Mouse (Mus musculus) spleen, postnatal 36 days (tissue): ENCODE measurements around the gene Slain2.

Experiments
- DNase-seq, 2 experiments: peaks; one replicate each; pipeline ENCODE4 v3.0.0; 2022; ENCODE audit warnings: low spot score in 2 of 2, mixed read lengths in 1 of 2

Slain2 gene

DNA sequence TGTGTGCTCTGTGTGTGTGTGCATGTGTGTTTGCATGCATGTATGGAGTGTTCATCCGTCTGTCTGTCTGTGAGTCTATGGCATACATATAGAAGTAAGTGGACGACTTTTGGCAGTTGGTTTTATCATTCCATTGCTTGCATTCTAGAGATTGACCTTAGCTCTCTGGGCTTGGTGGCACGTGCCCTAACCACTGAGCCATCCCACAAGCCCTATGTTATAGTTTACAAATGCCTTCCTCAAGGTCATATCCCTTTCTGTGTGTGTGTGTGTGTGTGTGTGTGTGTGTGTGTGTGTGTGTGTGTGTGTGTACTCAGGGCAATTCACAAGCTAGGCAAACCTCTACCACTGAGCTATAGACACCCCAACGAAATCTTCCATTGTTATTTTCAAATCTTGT lies 12.2 kb upstream of the Slain2 start:
- no peak for DNase-seq

DNA sequence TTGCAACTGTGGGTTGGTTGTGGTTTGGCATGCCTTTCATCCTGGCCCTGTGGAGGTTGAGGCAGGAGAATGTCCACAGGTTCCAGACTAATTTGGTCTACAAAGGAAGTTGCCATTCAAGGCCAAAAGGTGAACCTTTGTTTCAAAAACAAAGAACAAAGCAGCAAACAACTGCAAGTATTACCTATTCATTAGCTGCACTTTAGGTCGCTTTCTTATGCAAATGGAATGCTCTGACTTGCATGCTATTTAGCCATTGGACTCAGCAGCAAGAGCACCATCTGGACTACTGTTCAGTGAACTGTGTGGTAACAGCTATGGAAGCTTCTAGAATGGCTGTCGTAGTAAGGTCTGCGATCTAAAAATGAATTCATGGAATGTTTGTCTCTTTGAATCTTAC lies 11.8 kb upstream of the Slain2 start:
- DNase-seq = no peak

DNA sequence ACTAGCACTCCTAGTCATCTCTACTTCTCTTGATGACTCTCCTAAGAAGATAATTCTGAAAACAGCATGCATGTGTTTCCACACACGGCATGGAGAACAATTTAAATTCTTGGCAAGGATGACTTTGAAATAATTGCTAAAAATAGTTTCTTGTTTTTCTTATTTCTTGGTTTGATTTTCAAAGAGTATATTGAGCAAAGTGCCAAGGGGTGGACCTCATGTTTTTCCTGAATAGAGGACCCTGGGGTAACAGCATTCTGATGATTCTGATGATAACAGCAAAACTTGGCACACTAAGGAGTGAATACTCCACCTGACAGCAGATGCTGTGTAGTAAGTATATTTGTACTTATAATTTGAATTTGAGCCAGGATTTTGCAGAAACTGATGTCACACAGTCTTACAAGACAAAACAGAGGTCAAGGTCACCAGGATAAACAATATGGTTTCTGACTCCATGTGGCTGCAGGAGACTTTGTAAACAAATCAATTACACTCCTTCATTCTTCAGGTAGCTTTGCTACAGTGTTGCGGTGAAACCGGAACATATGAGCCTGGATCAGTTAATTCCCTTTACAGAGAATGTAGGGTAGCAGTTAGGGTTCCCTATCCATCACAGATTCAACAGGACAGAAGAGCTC lies 11.1 kb upstream of the Slain2 start:
- DNase-seq = no peak

DNA sequence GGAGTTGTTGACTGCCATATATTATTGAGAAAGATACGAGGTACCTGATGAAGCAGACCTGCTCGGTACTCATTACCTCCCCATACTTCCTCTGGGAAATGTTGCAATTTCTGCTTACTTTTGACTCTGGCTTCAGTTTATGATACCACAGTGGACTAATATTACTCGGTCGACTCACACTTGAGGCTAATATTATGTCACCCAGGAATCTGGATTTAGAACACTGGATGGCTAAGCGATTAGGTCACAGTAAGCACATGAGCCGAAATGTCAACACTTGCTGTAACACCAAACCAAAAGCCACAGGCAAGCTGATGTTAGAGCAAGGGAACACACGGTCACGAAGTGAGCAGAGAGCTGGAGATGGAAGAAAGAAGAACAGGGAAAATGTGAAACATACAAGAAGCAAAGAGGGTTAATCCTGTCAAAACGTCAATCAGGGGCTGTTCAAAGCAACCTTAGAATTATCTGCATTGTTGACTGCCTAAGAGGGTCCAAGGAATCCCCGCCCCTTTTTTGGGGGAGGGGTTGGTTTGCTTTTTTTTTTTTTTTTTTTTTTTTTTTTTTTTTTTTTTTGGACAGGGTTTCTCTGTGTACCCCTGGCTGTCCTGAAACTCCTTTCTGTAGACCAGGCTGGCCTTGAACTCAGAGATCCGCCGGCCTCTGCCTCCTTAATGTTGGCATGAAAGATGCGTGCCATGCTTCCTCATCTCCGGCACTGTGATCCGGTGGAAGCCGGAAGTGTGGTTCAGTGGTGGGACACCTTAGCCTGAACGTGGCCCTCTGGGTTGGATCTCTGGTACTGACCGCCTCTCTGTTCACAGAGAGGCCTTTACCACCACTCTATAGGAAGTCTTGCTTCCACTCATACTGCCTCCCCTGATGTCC lies 9.0 kb upstream of the Slain2 start:
- DNase-seq = no peak

DNA sequence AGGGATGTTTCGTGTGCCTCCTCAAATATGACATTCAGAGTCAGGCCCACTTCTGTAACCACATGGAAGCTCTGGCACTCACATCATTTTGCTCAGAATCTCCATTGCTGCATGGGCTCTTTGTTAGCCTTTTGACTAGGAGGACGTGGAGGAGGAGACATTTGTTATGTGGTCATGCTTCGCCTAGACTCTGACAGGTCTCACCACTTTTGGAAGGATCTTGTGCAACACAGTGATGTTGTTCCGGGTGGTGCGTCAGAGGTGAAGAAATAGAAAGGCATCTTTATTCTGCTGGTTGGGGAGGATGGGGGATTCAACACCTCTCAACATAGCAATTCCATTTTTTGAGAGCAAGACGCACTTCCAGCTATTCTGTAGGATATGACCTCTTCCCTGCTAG lies 6.7 kb upstream of the Slain2 start:
- DNase-seq = no peak

DNA sequence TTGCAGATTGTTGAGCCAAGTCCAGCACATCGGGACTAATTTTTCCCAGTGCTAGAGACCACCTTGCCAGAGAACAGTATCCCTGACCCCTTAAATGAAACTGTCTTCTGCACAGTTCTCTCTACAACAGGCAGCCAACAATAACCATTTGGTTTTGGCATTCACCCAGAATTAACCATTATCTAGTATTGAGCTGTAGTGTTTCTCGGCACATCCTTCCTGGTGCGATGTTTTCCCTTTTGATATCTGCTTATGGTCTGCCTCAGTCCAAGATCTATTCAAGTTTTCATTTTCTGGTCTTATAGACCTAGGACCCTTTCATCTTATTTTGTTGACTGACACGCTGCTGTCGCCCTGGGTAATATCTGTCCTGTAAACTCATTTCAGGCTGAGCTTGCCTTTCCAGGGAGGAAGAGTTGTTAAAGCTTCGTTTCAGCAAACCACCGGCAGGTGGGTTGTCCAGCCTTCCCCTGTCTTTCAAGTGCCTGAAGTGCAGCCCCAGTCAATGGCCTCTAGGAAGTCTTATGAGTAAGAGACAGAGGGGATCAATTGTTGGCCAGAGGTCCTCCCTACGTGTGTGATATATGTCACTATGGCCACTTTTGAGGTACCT lies 5.7 kb upstream of the Slain2 start:
- no peak for DNase-seq

DNA sequence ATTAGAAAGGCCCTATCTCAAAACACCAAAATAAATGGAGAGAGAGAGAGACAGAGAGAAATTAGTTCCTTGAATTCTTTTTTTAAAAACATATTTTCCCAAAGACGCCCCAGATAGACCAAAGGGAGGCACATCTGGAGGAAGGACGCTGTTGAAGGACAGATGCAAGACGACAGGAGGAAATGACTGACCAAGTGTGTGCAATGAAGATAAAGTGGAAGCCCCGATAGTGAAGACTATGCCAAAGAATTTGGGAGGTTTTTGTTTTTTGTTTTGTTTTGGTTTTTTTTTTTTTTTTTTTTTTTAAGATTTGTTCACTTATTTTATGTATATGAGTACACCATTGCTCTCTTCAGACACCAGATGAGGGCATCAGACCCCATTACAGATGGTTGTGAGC lies 4.7 kb upstream of the Slain2 start:
- DNase-seq = no peak

DNA sequence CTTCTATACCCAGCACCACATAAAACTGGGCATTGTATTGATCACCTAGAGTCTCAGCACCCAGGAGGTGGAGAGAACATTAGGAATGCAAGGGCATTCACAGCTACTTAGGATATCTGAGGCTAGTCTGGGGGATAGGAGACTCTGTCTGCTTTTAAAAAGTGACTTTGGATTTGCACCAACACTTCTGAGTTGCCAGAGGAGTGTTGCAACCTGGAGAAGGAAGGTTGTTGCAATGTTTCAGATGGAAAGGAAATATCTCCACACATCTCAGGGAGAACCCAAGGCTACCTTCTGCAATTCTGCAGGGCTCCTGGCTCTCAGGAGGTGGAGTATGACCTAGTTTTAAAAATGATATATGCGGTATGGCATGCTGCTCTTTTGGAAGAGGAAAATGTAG lies 3.7 kb upstream of the Slain2 start:
- DNase-seq = no peak

DNA sequence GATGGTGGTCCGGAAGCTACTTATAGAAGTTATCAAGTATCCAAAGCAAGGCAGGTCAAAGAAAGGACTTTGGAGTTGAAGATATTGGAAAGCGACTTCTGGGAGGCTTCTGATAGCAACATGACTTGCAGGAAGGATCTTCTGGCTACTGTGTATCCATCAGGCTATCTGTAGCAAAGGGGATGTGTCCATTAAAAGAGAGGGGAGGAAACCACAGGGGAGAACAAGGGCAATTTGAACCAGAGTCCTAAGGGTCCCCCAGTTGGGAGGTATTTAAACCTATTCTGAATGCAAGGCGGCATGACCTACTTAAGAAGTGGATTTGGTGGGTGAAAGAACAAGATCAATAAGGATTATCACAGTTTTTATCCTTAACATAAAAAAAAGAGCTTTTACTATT lies 2.8 kb upstream of the Slain2 start:
- DNase-seq = no peak

DNA sequence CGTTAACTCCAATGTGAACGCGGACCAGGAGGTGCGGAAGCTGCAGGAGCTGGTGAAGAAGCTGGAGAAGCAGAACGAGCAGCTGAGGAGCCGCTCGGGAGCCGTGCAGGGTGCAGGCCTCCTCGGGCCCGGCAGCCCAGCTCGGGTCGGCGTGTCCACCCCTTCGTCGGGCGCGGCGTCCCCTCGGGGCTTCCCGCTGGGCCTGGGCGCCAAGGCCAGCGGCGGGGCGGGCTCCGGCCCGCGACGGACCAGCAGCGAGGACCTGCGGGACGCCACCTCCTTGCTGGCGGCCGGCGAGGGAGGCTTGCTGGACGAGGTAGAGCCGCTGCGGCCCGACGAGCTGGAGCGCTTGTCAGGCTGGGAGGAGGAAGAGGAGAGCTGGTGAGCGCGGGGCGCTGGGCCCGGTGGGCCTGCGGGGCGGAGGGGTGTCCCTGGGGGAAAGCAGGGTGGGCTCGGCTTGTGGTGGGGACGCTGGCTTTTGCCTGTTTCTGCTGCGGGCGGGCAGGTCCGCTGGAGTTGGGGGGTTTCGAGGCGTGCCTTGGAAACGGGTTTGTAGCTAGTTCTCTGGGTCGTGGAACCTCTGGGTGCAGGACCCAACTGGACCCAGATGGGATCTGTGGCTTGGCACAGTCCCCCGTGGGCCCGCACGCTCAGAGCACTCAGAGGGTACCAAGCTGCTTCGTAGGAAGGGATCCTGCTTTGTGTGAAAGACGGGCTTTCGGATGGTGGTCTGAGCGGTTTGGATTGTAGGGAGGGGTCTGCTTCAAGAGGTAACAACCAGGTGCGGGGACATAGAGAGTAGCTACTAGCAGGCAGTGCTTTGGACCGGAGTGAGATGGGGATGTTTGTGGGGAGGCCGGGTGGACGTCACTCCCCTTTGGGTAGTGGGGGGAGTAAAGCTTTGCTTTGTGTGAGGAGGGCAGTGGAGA lies 793 bp downstream of the Slain2 start:
- DNase-seq = peak; percentile 22 to 32

DNA sequence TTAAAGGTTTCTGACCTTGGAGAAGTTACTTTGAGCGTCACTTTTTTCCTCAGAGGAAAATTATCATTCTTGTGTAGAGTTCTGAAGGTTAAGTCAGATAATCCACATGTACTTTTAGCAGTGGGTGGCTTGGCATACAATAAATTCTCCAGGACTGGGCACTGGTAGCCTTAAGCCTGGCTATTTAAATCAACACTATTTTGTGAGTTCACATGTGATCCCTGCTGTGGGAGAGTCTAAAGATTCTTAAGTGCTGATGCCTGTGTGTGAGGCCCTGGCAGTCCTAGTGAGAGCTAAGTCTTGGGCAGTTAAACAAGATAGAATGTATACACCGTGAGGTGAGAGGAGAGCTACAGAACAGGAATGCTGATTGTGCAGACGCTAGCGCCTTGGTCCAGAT lies 1.9 kb downstream of the Slain2 start:
- DNase-seq = no peak

DNA sequence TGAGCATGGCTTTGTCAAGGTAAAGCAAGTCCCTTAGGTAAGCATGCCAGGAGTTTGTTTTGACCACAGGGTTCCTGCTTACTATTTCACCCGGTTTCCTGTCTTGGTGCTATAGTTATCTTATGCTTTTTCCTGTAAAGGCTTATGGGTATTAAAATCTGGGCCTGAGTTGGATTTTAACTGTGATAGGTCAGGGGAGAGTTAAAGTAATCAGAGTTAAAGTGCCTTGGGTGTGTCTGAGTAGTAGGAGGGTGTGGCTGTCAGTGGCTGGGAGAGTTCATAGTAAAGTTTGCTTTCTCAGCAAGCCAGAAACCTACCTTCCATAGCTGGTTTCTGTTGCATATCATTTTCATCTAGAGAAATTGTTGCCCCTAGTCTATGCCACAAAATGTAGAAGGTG lies 2.7 kb downstream of the Slain2 start:
- no peak for DNase-seq

DNA sequence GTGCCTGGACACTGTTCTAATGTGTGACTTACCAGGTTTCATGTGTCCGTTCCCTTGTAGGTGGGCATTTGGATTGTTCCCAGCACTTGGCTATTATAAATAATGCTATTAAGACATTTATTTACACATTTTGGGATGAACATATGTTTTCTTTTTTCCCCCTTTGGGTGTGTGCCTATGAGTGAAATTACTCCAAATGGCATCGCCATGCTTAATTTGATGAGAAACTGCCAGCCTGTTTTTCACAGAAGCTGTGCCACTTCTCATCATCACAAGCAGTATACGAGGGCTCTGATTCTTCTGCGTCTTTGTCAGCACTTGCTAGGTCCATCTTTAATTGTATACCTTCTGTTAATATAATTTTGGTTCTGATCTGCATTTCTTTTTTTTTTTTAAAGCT lies 6.3 kb downstream of the Slain2 start:
- DNase-seq = no peak

DNA sequence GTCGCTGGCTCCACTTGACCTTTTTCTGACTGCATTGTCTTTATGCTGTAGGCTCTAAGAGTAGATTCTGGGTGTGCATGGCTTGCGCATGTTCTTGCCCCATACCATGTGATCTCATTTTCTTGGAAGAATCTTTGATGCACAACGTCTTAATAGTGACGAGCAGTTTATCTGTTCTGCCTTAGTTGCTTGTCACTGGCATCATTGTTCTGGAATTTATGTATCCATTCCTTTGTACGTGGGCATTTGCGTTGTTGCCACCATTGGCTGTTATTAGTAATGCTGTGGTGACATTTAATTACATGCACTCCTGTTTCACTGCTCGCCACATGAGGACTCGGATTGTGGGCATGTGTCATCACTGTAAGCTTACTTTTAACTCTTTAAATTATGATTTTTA lies 7.1 kb downstream of the Slain2 start:
- DNase-seq = no peak

DNA sequence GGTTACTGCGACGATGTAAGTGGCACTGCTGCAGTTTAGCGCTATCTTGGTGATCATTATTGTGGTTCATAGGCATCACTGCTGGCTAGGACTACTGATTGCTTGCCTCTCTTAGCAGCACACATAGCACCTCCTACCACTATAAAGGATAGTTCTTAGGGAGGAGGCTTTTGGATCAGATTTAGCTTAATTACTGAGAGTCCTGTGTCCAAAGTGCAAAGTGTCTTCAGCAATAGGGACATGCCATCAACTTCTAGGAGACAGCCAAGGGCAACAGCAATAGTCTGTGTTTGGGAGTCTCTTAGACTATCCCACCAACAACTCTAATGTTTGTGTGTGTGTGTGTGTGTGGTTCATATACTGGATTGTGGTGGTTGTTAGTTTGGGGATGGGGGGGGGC lies 8.7 kb downstream of the Slain2 start:
- DNase-seq = no peak

DNA sequence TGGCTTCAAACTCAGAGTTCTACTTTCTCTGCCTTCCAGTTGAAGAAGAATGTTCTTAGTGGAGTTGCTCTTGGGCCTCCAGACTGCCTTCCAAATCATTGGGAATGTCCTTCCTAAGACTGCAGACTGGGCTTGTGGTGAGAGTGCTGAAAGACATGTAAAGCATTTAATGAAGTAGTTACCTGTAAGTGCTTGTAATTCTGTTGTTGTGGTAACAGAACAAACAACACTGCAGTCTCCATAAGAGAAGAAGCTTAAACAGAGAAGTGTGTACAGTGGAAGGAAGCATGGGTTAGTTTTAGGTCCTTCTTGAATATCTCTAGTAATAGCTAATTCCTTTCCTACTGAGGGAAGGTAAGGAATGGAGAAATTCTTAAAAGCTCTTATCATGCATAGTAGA lies 13.0 kb downstream of the Slain2 start:
- DNase-seq = no peak

DNA sequence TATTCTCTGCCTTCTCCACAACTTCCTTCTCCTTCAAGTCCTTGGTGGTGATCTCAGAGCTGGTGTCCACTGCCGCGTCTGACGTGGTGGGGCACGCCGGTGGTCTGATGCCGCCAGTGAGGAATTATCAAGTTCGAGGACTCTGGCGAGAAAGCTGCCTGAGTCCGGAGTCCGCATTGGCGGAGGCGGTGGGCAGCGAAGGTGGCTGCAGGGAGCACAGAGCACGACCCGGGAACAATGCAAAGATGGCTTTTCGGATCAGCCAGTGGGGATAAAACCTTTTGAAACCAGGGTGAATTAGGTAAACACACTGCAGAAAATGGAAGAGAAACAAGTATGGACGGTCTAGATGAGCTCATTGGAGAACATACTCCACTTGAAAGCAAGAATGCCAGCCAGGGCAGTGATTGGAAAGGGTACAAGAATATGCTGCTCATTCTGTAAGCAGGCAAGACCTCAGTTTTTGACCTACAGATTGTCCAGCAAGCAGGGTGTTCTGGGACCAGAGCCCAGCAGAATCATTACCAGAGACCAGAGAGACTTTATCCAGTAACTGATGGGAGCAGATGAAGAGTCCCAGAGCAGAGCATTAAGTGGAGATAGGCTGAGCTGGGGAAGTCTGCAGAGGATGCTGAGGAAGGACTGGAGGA lies 19.0 kb downstream of the Slain2 start:
- no peak for DNase-seq

DNA sequence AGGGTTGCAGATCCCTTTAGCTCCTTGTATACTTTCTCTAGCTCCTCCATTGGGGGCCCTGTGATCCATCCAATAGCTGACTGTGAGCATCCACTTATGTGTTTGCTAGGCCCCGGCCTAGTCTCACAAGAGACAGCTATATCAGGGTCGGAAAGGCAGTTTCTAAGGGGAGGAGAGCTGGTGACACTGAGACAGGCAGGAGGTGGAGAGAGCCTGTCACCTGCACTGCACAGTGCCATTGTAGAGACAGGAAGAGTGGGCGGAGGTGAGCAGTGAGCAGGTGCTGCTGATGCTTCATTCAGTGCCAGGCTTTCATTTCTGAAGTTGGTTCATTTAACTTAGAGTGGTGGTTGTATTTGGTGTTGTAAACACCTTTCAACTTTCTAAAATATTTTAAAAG lies 24.3 kb downstream of the Slain2 start:
- peak; percentile 21 to 39 for DNase-seq

DNA sequence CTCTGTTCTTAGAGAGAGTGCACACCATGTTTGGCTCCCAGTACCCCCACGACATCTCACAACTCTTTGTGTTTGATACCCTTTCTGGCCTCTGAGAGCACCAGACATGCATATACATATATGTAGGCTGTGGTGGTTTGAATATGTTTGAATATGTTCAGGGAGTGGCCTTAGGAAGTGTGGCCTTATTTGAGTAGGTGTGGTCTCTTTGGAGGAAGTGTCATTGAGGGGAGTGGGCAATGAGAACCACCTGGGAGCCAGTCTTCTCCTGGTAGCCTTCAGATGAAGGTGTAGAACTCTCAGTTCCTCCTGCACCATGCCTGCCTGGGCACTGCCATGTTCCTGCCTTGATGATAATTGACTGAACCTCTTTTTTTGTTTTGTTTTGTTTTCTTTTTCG lies 25.2 kb downstream of the Slain2 start:
- DNase-seq = peak; percentile 26 to 28

DNA sequence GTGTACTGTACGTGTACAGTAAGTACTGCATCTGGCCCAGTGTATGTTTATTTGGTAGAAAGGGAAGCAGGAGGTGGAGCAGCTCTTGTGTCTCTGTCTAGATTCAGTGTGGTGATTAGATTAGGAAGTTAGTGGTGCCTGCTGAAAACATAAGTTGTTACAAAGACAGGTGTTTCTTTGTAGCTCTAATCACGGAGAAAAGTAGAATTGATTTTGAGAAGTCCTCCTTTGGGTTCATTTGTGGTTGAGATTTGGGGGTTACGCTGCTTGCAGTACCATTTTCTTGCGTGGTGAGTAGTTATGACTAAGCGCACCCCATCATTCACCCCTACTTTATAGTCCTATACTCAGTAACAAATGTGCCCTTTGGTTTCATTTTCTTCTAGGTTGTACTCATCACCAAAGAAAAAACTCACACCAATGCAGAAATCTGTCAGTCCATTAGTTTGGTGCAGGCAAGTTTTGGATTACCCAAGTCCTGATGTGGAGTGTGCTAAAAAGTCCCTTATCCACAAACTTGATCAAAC lies 26.9 kb downstream of the Slain2 start:
- no peak for DNase-seq

DNA sequence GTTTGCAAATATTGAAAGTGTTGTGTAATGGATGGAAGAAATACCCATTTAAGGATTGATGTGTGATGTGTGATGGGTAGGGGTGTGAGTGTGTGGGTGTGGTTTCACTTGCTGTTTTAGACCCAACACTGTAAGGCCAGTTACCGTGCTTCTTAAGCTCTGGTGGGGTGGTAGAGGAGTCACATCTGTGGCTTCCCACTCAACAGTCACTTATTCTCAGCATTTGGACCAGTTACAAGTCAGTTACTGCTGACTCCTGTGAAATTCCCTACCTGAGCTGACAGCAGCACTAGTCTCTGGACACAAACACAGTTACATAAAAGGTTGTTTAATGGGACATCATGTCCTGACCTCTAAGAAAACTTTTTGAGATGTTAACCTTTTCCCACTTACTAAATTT lies 34.0 kb downstream of the Slain2 start:
- no peak for DNase-seq
